Mouse (Mus musculus) testis, adult 2 months (tissue): Measurements from ENCODE around the gene Klhl31.

Experiments
- CTCF ChIP-seq: fragments of 200-500 bp; IDR thresholded peaks from 2 replicates; pipeline ENCODE4 v1.5.1; 2012; ENCODE audit warnings: low read depth, mild to moderate bottlenecking, inconsistent platforms, low read length, moderate library complexity; ENCODE audit not compliant: control insufficient read depth, insufficient read depth, insufficient replicate concordance
- POLR2A ChIP-seq: fragments of 200-500 bp; IDR thresholded peaks from 2 replicates; pipeline ENCODE4 v1.6.1; 2012; ENCODE audit warnings: low read depth, mild to moderate bottlenecking, inconsistent platforms, low read length, moderate library complexity; ENCODE audit not compliant: control insufficient read depth

- TF ChIP-seq POLR2A (no peak), CTCF (no peak)
These were observed 29.0 kb upstream of the Klhl31 start for GRCm38 (mm10) chr9:77607295-77607694.
